Mouse (Mus musculus) kidney, adult 2 months (tissue): ENCODE measurements around the gene Ogfrl1. TPM values are rescaled to one million over a fixed set of nuclear protein-coding genes. Genes with fewer than 3 reads are reported as not detected.

Source experiments
- DNase-seq: peaks from one replicate; pipeline ENCODE4 v3.0.0; 2021
- H3K27ac ChIP-seq: fragments of 200-500 bp; 2 replicates; pipeline ENCODE4 v1.5.1; 2012; ENCODE audit warnings: low read depth, low read length, control low read depth, inconsistent platforms; ENCODE audit not compliant: insufficient read depth
- H3K27me3 ChIP-seq: fragments of 200-500 bp; replicated peaks from 2 replicates; pipeline ENCODE4 v1.6.1; 2012; ENCODE audit warnings: mild to moderate bottlenecking, moderate library complexity, low read length, inconsistent platforms; ENCODE audit not compliant: control insufficient read depth, insufficient read depth
- H3K36me3 ChIP-seq: fragments of 200-500 bp; 2 replicates; pipeline ENCODE4 v1.6.1; 2012; ENCODE audit warnings: mild to moderate bottlenecking, moderate library complexity, low read length, inconsistent platforms; ENCODE audit not compliant: control insufficient read depth, insufficient read depth
- H3K4me1 ChIP-seq: fragments of 200-500 bp; 2 replicates; pipeline ENCODE4 v1.6.1; 2011; ENCODE audit warnings: low read length; ENCODE audit not compliant: control insufficient read depth, insufficient read depth
- H3K4me3 ChIP-seq: fragments of 200-500 bp; 2 replicates; pipeline ENCODE4 v1.5.1; 2011; ENCODE audit warnings: mild to moderate bottlenecking, low read depth, low read length, control low read depth; ENCODE audit not compliant: insufficient read depth
- CTCF ChIP-seq: fragments of 200-500 bp; conservative IDR thresholded peaks from 2 replicates; pipeline ENCODE4 v1.5.1; 2011; ENCODE audit warnings: low read depth, mild to moderate bottlenecking, control low read depth, low read length, moderate library complexity, mixed read lengths; ENCODE audit not compliant: insufficient read depth, insufficient read length
- POLR2A ChIP-seq: fragments of 200-500 bp; IDR thresholded peaks from one replicate; pipeline ENCODE4 v1.6.1; 2011; ENCODE audit warnings: low read depth, low read length, control low read depth
- WGBS: fragments of 180-500 bp; shearing (Covaris S2); methylation state at CpG from one replicate; pipeline ENCODE4 v1.1.7; 2018; 5-methylcytosine and 5-hydroxymethylcytosine counted together
- polyA plus RNA-seq: library from polyadenylated mRNA; depleted of rRNA; stranded (reverse); fragments of >200 nt; gene quantifications from 2 replicates; pipeline ENCODE4 v1.2.3, GENCODE M21; 2012

Gene Ogfrl1
- polyA plus RNA-seq, 1 experiment, result 5.0 TPM

GRCm38 (mm10) chr1:23352895-23353294 lies 44.7 kb downstream of the Ogfrl1 start:
- 80% methylated on average over 6 of the region's 6 CpGs for WGBS

GRCm38 (mm10) chr1:23351756-23352155 lies 45.8 kb downstream of the Ogfrl1 start:
- no peaks in the 10 kb centered on the region for H3K4me1 ChIP-seq
- DNase-seq, result no peak
- no peak overlapping the region for H3K27ac ChIP-seq
- H3K36me3 ChIP-seq, result no peaks in the 10 kb centered on the region
- 65% methylated on average over 4 of the region's 4 CpGs for WGBS
- H3K27me3 ChIP-seq, result no peaks in the 10 kb centered on the region
- no peak overlapping the region for H3K4me3 ChIP-seq
- TF ChIP-seq CTCF, result no peak
- no peak for TF ChIP-seq POLR2A

More at GRCm38 (mm10) chr1:23352895-23353294, 44.7 kb downstream of the Ogfrl1 start:
- no peaks in the 10 kb centered on the region for H3K27me3 ChIP-seq
- DNase-seq, result no peak
- H3K4me3 ChIP-seq, result no peak overlapping the region
- TF ChIP-seq POLR2A (no peak), CTCF (no peak)
- H3K36me3 ChIP-seq, result no peaks in the 10 kb centered on the region
- no peaks in the 10 kb centered on the region for H3K4me1 ChIP-seq
- no peak overlapping the region for H3K27ac ChIP-seq

- no peaks in the 10 kb centered on the region for H3K4me1 ChIP-seq
- H3K36me3 ChIP-seq, result no peaks in the 10 kb centered on the region
- H3K27me3 ChIP-seq, result no peaks in the 10 kb centered on the region
- no peak for TF ChIP-seq CTCF
- TF ChIP-seq POLR2A, result no peak
- WGBS, result 79% methylated on average over 3 of the region's 3 CpGs
- H3K4me3 ChIP-seq, result no peak overlapping the region
- DNase-seq, result no peak
- no peak overlapping the region for H3K27ac ChIP-seq
Observed at GRCm38 (mm10) chr1:23345633-23346032, 51.9 kb downstream of the Ogfrl1 start.

- Histone ChIP-seq H3K4me3 (no peak overlapping the region), H3K4me1 (no peaks in the 10 kb centered on the region), H3K27ac (no peak overlapping the region), H3K36me3 (no peaks in the 10 kb centered on the region), H3K27me3 (no peaks in the 10 kb centered on the region)
- no peak for DNase-seq
- WGBS, result 71% methylated on average over 4 of the region's 4 CpGs
- no peak for TF ChIP-seq CTCF
- TF ChIP-seq POLR2A, result no peak
Observed at GRCm38 (mm10) chr1:23342864-23343263, 54.7 kb downstream of the Ogfrl1 start.

GRCm38 (mm10) chr1:23342224-23342623 lies 55.3 kb downstream of the Ogfrl1 start:
- H3K4me3 ChIP-seq, result no peak overlapping the region
- DNase-seq, result no peak
- H3K27me3 ChIP-seq, result no peaks in the 10 kb centered on the region
- no peak overlapping the region for H3K27ac ChIP-seq
- no peak for TF ChIP-seq CTCF
- no peak for TF ChIP-seq POLR2A
- H3K36me3 ChIP-seq, result no peaks in the 10 kb centered on the region
- H3K4me1 ChIP-seq, result no peaks in the 10 kb centered on the region
- 81% methylated on average over 3 of the region's 3 CpGs for WGBS

GRCm38 (mm10) chr1:23335726-23336363 lies 61.7 kb downstream of the Ogfrl1 start:
- Histone ChIP-seq H3K36me3 (no peaks in the 10 kb centered on the region), H3K4me1 (no peaks in the 10 kb centered on the region), H3K27ac (no peak overlapping the region), H3K4me3 (no peak overlapping the region), H3K27me3 (no peaks in the 10 kb centered on the region; the same call in 1 of the 2 replicates)
- 90% methylated on average over 13 of the region's 13 CpGs for WGBS
- TF ChIP-seq CTCF (no peak), POLR2A (no peak)
- DNase-seq, result no peak

- Histone ChIP-seq H3K27ac (no peak overlapping the region), H3K36me3 (no peaks in the 10 kb centered on the region), H3K27me3 (no peaks in the 10 kb centered on the region; the same call in 1 of the 2 replicates), H3K4me3 (no peak overlapping the region), H3K4me1 (no peaks in the 10 kb centered on the region)
- TF ChIP-seq POLR2A, result no peak
- TF ChIP-seq CTCF, result no peak
- no peak for DNase-seq
- WGBS, result 94% methylated on average over 4 of the region's 4 CpGs
Observed at GRCm38 (mm10) chr1:23335050-23335449, 62.5 kb downstream of the Ogfrl1 start.

- TF ChIP-seq CTCF (no peak), POLR2A (no peak)
- Histone ChIP-seq H3K36me3 (no peaks in the 10 kb centered on the region), H3K4me1 (no peaks in the 10 kb centered on the region), H3K27me3 (no peaks in the 10 kb centered on the region; the same call in 1 of the 2 replicates), H3K27ac (no peak overlapping the region), H3K4me3 (no peak overlapping the region)
- DNase-seq, result no peak
- WGBS, result 95% methylated on average over 4 of the region's 4 CpGs
Observed at GRCm38 (mm10) chr1:23332192-23332591, 65.4 kb downstream of the Ogfrl1 start.
